8 mouse cellular contexts compared by ENCODE assay signal in the genomic region with DNA sequence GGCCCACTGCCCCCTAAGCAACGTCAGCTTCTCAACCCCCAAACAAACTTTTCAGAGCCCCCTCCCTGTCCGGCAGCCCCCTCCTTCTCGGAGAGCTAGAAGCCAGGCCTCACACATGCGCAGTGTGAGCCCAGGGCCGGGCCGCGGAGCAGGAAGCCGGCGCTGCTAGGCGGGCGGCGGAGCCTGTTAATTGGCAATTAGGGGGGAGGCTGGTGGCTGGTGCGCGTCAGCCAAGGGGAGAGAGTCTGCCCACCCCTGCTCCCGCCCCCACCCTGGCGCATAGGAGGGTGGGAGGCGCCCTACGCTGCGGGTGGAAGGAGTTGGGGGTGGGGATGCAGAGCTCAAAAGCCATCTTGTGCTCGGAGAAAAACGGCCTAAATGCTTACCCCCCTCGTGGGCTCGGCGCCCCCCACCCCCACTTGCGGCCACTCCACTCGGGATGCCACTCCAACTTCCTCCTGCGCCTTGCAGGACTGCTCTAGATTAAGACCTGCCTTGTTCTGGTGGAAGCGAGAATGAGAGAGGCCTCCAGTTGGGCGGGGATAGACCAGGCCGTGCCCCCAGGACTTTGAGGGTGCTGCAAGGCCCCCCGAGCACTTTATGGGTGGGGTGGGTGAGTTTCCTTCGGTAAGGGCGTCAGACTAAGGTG. TPM values are rescaled to one million over a fixed set of nuclear protein-coding genes. Genes with fewer than 3 reads are reported as not detected.
A peak's percentile ranks its signal among the peaks of the same experiment; 100 is the strongest.
DNase-seq lines count a peak whose midpoint lies in the region; ATAC-seq and TF ChIP-seq lines count a peak whose summit lies in the region.

No protein-coding gene starts in this region.

- H3K9me3 ChIP-seq in intestine, postnatal 0 days (ENCODE audit: control insufficient read depth) = 0 out of 2 replicates have a peak, but pooled peaks cover 2% of the 10 kb centered on the region

- peak overlapping the region; percentile 21 for H3K27ac ChIP-seq in intestine, postnatal 0 days (ENCODE audit: low read depth, low read length)

- H3K4me2 ChIP-seq in intestine, postnatal 0 days (replicated peaks; ENCODE audit: low read depth) = peak overlapping the region; percentile 66

- H3K4me1 ChIP-seq in intestine, postnatal 0 days (replicated peaks; ENCODE audit: control insufficient read depth, insufficient read depth, low read length) = no peaks in the 10 kb centered on the region
- no peaks in the 10 kb centered on the region for H3K4me1 ChIP-seq in lung, adult 2 months (ENCODE audit: control insufficient read depth, insufficient read depth, low read length)

- no peaks in the 10 kb centered on the region for H3K36me3 ChIP-seq in intestine, postnatal 0 days (ENCODE audit: control insufficient read depth, insufficient read depth)

- WGBS in intestine, postnatal 0 days = 2% methylated on average over 33 of the region's 33 CpGs
- 2% methylated on average over 33 of the region's 33 CpGs for WGBS in lung, adult 2 months

- peak; percentile 53 to 66 for DNase-seq in spleen, adult 18-20 months
- DNase-seq in spleen, adult 12 weeks (ENCODE audit: low spot score) = no peak
- peak; percentile 86 for DNase-seq in embryo, embryonic 10 days (ENCODE audit: low spot score)
- peak; percentile 78 to 80 for DNase-seq in heart, adult 18-20 months
- no peak for DNase-seq in lung, adult 2 months
- peak; percentile 73 for DNase-seq in ovary, postnatal 14 days (ENCODE audit: low spot score)
- no peak for DNase-seq in frontal cortex, postnatal 10 days (ENCODE audit: low spot score in 2 of 2)

- TF ChIP-seq POLR2A in lung, adult 2 months (IDR thresholded peaks at IDR 0.05; ENCODE audit: borderline replicate concordance, extremely low read depth, low read depth, low read length) = no peak

- peak overlapping the region; percentile 35; the same call in 1 of the 2 replicates for H3K9ac ChIP-seq in intestine, postnatal 0 days (ENCODE audit: low read depth, low read length)

- TF ChIP-seq CTCF in intestine, postnatal 0 days (IDR thresholded peaks at IDR 0.05; ENCODE audit: low read depth) = no peak
- no peak for TF ChIP-seq CTCF in lung, adult 2 months (IDR thresholded peaks at IDR 0.05; ENCODE audit: insufficient read depth, low read length)

- peak overlapping the region; percentile 39 for H3K4me3 ChIP-seq in intestine, postnatal 0 days (ENCODE audit: low read depth, low read length)
- peak overlapping the region; percentile 32 for H3K4me3 ChIP-seq in lung, adult 2 months (replicated peaks; ENCODE audit: extremely low read depth, low read depth, low read length)

- ATAC-seq in intestine, postnatal 0 days = peak; percentile 48

- peaks cover 99% of the 10 kb centered on the region for H3K27me3 ChIP-seq in intestine, postnatal 0 days (replicated peaks; ENCODE audit: control insufficient read depth, insufficient read depth, low read length)

RNA-seq across cellular contexts. Expression of a gene that starts 1.2 kb away (rescaled TPM):
- total RNA-seq in heart, adult 18-20 months (2021) = under 1 TPM in 1 of 2 experiments, not detected in 1; 0.18 TPM
- polyA plus RNA-seq in intestine, postnatal 0 days (2015; fragmentation: Nextera tagmentation; extraction: Ambion mirVana) = 3.0 and 3.5 TPM in 2 replicates
- 0.34 TPM in 1 of 2 replicates, not detected in the other for polyA plus RNA-seq in lung, adult 2 months (2012; rRNA removed)

RNA-seq across cellular contexts. Expression of a gene that starts 8.9 kb away (rescaled TPM):
- total RNA-seq in heart, adult 18-20 months (2021) = not detected
- polyA plus RNA-seq in intestine, postnatal 0 days (2015; fragmentation: Nextera tagmentation; extraction: Ambion mirVana) = 3.5 and 4.6 TPM in 2 replicates
- not detected in 2 replicates for polyA plus RNA-seq in lung, adult 2 months (2012; rRNA removed)

RNA-seq across cellular contexts. Expression of a gene that starts 19.4 kb away (rescaled TPM):
- total RNA-seq in heart, adult 18-20 months (2021) = under 1 TPM in 1 of 2 experiments, not detected in 1; 0.23 TPM
- 4.8 and 5.2 TPM in 2 replicates for polyA plus RNA-seq in intestine, postnatal 0 days (2015; fragmentation: Nextera tagmentation; extraction: Ambion mirVana)
- polyA plus RNA-seq in lung, adult 2 months (2012; rRNA removed) = 0.31 and 1.1 TPM in 2 replicates

RNA-seq across cellular contexts. Expression of a gene that starts 23.1 kb away (rescaled TPM):
- not detected for total RNA-seq in heart, adult 18-20 months (2021)
- polyA plus RNA-seq in intestine, postnatal 0 days (2015; fragmentation: Nextera tagmentation; extraction: Ambion mirVana) = 0.43 and 0.58 TPM in 2 replicates
- polyA plus RNA-seq in lung, adult 2 months (2012; rRNA removed) = not detected in 2 replicates

RNA-seq across cellular contexts. Expression of a gene that starts 32.1 kb away (rescaled TPM):
- total RNA-seq in heart, adult 18-20 months (2021) = under 1 TPM in 1 of 2 experiments, not detected in 1; 0.18 TPM
- 3.4 and 3.9 TPM in 2 replicates for polyA plus RNA-seq in intestine, postnatal 0 days (2015; fragmentation: Nextera tagmentation; extraction: Ambion mirVana)
- polyA plus RNA-seq in lung, adult 2 months (2012; rRNA removed) = 0.36 and 1.6 TPM in 2 replicates

Comparison
In these comparisons a context has a peak if more than half of its experiments do, and no peak if none do; other contexts are left out.
1. DNase-seq: peak in spleen, adult 18-20 months (2 of 2), embryo, embryonic 10 days (single experiment), heart, adult 18-20 months (2 of 2) and ovary, postnatal 14 days (single experiment); none in spleen, adult 12 weeks (single experiment), lung, adult 2 months (single experiment) and frontal cortex, postnatal 10 days (0 of 2).